Mouse (Mus musculus): ENCODE results near the gene Msrb3.

The Msrb3 gene

GRCm38 (mm10) chr10:120861674-120862073, 37.2 kb downstream of the Msrb3 start:
- DNase-seq (ENCODE audit: low spot score in 2 of 2), result no peak

GRCm38 (mm10) chr10:120861194-120861593, 37.7 kb downstream of the Msrb3 start:
- no peak for DNase-seq (ENCODE audit: low spot score in 2 of 2)

GRCm38 (mm10) chr10:120857531-120858001, 41.3 kb downstream of the Msrb3 start:
- DNase-seq (ENCODE audit: low spot score in 2 of 2), result no peak

- no peak for DNase-seq (ENCODE audit: low spot score in 2 of 2)
Observed at GRCm38 (mm10) chr10:120854329-120854728, 44.6 kb downstream of the Msrb3 start.

GRCm38 (mm10) chr10:120853816-120854215, 45.1 kb downstream of the Msrb3 start:
- no peak for DNase-seq (ENCODE audit: low spot score in 2 of 2)

GRCm38 (mm10) chr10:120851196-120851781, 47.6 kb downstream of the Msrb3 start:
- no peak for DNase-seq (ENCODE audit: low spot score in 2 of 2)

GRCm38 (mm10) chr10:120850391-120851195, 48.3 kb downstream of the Msrb3 start:
- no peak for DNase-seq (ENCODE audit: low spot score in 2 of 2)

- DNase-seq (ENCODE audit: low spot score in 2 of 2), result no peak
Observed at GRCm38 (mm10) chr10:120848677-120849076, 50.2 kb downstream of the Msrb3 start.

GRCm38 (mm10) chr10:120847785-120848184, 51.1 kb downstream of the Msrb3 start:
- no peak for DNase-seq (ENCODE audit: low spot score in 2 of 2)

- DNase-seq (ENCODE audit: low spot score in 2 of 2), result no peak
Observed at GRCm38 (mm10) chr10:120839966-120840365, 58.9 kb downstream of the Msrb3 start.

- DNase-seq (ENCODE audit: low spot score in 2 of 2), result no peak
Observed at GRCm38 (mm10) chr10:120834531-120834930, 64.4 kb downstream of the Msrb3 start.

- DNase-seq (ENCODE audit: low spot score in 2 of 2), result no peak
Observed at GRCm38 (mm10) chr10:120833836-120834235, 65.1 kb downstream of the Msrb3 start.

GRCm38 (mm10) chr10:120827761-120828160, 71.1 kb downstream of the Msrb3 start:
- DNase-seq (ENCODE audit: low spot score in 2 of 2), result no peak

GRCm38 (mm10) chr10:120826795-120827669, 71.9 kb downstream of the Msrb3 start:
- no peak for DNase-seq (ENCODE audit: low spot score in 2 of 2)

GRCm38 (mm10) chr10:120826381-120826780, 72.5 kb downstream of the Msrb3 start:
- no peak for DNase-seq (ENCODE audit: low spot score in 2 of 2)

GRCm38 (mm10) chr10:120825594-120825993, 73.3 kb downstream of the Msrb3 start:
- DNase-seq (ENCODE audit: low spot score in 2 of 2), result no peak

- no peak for DNase-seq (ENCODE audit: low spot score in 2 of 2)
Observed at GRCm38 (mm10) chr10:120821491-120822358, 77.2 kb downstream of the Msrb3 start.

- no peak for DNase-seq (ENCODE audit: low spot score in 2 of 2)
Observed at GRCm38 (mm10) chr10:120820781-120821300, 78.1 kb downstream of the Msrb3 start.

GRCm38 (mm10) chr10:120815290-120815689, 83.6 kb downstream of the Msrb3 start:
- DNase-seq (ENCODE audit: low spot score in 2 of 2), result no peak

- no peak for DNase-seq (ENCODE audit: low spot score in 2 of 2)
Observed at GRCm38 (mm10) chr10:120811796-120812443, 87.0 kb downstream of the Msrb3 start.

Data from right cerebral cortex, postnatal 36 days (tissue).